Mouse (Mus musculus) spleen, postnatal 4 days (tissue): ENCODE data around the gene Ppm1h.
A peak's percentile ranks its signal among the peaks of the same experiment; 100 is the strongest.

Experiments used
- DNase-seq, 2 experiments: peaks; one replicate each; pipeline ENCODE4 v3.0.0; 2022; ENCODE audit warnings: low spot score in 2 of 2

Ppm1h gene

GRCm38 (mm10) chr10:122979356-122979755 lies 300.8 kb downstream of the Ppm1h start:
- no peak for DNase-seq

GRCm38 (mm10) chr10:122980123-122980522 lies 301.6 kb downstream of the Ppm1h start:
- no peak for DNase-seq

DNA sequence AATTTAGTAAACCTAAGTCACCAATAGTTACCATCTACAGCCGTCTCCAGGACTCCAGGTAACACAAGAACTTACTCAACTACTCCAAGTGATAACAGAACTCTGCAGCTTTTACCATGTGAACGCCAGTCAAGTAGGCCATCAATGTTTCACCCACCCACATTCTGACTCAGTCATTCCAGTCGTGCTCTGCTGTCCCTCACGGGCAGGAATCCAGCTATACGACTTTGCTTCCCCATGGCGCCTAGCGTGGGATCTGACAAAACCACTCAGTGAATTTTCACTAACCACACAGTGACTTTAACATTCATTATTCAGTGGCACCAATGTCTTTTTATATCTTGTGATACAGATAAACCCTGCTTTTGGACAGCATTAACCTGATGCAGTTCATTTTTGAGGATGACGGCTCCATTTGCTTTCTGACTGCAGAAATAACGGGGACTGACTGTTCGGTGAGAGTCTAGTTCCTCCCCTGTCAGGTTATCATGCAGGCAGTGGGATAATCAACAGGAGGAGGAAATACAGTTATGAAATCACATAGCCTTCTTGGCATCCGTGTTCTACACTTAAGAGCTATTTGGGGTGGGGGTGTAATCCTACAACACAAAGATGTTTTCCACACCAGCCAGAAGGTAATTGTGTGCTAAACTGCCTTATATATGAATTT lies 304.5 kb downstream of the Ppm1h start:
- DNase-seq = no peak

DNA sequence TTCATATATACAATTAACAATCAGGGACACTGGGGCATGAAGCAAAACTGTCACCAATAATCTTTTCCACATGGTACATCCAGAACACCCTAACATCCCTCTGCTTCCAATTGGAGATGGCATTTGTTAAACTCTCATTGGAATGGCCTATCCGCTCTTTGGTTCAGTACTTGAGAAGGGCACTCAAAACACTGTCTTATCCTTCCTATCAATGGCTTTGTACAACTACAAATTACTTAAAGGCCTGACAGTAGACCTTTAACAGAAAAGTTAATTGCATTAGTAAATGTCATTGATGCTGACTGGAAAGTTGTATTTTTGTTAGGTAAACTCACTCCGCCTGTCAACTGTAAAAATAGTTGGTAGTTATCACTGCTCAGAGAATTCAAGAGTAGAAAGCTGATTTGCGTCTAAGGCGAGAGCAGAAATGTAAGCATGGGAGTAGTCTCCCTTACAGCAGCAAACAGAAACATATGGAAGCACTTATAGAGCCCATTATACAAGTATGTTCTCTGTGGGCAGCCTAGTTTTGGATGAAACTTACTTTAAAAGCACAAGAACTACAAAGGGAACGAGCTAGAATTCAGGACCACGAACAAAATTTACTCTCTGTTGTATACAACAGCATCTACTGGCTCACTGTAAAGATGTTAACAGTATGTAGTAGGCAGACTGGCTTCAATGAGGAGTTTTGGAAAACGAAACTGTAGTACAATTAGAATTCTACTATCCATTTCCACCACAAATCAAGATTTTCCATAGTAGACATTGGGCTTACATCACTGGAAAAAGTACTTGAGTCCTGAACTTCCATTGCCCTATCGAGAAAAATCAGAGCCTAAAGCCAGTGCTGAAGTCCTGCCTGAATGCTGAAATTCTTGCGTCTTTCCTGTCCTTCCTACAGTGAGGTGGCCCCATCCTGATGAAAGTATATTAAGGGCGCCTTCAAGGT lies 305.3 kb downstream of the Ppm1h start:
- no peak for DNase-seq

DNA sequence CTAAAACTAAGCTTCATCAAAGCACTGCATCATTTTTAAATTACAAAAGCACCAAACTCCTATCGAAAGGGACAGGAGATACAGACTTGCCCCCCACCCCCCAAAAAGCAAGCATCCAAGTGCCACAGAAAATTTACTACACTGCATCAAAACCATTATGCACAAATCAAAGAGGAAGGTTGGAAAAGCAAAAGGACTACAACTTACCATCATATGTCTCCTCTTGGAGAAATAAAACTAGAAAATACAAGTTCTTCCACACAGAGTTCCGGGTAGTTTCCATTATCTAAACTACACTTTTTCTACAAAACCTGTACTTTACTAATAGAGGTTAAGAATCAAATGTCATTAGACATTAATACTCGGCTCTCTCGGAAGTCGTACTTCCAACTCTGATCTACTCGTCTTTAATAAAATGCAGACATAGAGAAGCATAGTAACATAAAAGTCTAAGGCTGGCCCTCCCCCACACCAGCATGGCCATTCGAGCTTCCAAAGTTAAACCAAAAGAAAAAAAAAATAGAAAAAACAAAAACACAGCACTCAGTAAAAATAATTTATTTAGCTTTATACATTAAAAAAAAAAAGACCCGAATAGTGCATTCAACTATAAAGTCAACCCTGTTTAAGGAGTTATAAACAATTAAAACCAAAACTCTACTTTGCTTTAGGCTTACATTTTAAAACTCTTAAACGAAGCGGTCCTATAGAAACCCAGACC lies 306.1 kb downstream of the Ppm1h start:
- no peak for DNase-seq

- DNase-seq = peak; percentile 68 to 85
Observed at GRCm38 (mm10) chr10:122985252-122985514, 306.6 kb downstream of the Ppm1h start.

DNA sequence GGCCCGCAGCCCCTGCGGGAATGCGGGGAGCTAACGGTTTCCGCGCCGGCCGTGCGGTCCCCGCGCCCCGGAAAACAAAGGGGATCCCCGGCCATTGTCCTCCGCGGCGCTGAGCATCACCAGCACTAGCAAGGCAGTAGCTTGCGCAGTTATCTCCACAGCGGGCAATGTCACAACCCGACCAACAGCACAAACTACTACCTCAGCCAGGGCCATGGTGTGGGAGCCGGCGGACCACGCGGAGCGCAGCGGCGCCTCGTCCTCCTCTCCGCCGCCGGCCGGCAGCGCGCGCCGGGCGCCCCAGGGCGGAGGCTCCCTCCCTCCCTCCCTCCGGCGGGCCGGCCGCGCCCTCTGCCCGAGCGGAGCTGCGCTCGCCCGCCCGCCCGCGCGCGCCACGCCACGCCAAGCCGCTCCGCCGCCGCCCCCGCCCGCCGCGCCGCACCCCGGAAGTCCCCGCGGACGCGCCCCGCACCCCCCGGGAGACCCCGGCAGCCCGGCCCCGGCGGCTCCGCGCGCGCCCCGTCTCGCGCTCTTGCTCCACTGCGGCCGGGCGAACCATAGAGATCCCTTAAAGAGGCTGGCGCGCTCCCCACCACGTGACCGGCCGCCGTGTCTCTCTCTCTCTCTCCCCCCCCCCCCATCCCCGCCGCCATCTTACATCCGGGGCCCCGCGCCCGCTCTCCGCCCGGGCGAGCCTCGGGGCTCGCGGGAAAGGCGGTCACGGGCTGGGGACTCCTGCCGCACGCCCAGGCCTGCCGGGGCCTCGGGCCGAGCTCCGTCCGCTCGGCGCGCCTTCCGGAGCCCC lies 307.2 kb downstream of the Ppm1h start:
- DNase-seq = peak; percentile 75 to 90

DNA sequence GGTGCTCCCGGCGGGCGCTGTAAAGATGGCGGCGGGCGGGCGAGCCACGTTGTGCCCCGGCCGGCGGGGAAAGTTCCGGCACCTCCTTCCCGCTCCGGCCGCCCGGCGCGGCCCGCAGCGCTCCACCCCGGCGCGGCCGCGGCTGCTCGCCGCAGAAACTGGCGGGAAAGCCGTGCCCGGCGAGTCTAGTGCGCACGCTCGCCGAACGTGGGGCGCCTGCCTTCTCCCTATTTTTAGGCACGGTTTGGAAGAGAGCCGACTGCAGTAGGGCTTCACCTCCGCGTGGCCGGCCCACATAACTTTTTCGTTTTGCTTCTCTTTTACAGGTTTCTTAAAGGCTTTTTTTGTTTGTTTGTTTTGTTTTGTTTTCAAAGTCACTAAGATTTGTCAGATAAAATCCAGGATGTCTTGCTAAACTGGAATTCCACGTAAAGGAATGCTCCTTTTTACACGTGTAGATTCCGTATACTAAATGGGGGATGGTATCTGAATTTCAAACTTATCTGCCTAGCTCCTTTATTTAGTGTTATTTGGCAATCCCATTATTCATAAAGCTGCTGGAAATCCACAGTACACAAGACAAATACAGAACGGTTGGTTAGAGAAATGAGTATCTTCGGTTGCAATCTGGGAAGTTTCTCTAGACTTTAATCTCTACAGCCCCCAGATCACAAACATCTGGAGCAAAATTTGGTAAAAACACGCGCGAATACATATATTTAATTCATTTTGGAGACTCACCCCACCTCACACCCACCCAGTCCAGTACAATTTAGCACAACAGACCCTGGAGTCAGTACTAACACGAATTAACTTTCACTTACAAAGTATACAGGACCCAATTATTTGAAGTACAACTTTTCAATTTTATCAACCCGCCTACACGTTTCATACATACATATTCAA lies 308.0 kb downstream of the Ppm1h start:
- peak; percentile 82 to 88 for DNase-seq

DNA sequence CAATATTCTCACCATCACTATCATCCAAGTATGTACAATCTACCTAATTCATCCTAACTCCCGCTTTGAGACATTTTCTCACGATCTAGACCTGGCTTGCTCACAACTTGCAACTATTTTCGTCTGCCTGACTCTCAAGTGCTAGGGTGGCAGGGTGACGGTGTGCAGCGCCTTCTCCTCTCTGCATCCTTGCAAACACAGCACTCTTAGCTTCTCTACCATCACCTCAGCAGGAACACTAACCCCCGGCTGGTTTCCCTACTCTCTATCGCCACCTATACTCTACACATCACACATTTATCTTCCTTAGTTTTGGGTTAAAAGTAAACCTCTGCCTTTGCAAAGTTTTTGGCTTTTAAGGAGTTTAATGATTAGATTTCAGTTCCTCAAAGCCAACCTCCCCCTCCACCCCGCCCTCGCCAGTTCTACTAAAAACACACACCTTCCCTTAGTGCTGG lies 309.1 kb downstream of the Ppm1h start:
- peak; percentile 52 to 74 for DNase-seq

GRCm38 (mm10) chr10:122988372-122988771 lies 309.8 kb downstream of the Ppm1h start:
- DNase-seq = no peak

GRCm38 (mm10) chr10:122989916-122990315 lies 311.4 kb downstream of the Ppm1h start:
- no peak for DNase-seq

DNA sequence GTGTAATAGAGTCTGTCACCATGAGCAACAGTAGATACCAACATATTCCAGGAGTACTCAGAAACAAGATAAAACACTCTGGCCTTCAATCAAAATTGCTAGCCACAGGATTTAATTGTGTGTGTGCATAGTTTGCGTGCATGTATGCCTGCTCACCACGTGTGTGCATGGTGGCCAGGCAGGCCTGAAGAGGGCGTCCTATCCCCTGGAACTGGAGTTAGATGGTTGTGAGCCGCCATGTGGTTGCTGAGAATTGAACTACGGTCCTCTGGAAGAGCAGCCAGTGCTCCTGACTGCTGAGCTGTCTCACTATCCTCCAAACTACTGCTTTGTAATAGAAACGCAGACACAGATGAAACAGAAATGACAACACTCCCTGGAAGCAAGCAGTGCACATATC lies 312.0 kb downstream of the Ppm1h start:
- DNase-seq = no peak

DNA sequence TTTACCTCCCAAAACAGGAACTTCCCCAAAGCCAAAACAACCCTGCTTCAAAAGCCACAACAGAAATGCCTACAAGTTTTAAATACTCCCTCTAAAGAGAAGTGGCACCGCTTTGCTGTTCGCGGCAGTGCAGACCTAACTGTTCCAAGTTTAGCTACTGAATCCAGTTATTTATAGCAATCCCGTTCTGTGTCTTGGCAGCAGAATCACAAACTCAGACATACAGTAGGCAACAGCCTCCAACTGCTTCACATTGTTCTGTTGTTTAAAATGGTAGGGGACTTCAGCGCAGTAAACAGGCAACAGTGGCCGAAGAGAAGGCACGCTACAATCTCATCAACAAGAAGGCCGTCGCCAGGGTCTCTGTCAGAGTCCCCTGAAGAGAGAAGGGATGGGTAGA lies 312.5 kb downstream of the Ppm1h start:
- DNase-seq = no peak

DNA sequence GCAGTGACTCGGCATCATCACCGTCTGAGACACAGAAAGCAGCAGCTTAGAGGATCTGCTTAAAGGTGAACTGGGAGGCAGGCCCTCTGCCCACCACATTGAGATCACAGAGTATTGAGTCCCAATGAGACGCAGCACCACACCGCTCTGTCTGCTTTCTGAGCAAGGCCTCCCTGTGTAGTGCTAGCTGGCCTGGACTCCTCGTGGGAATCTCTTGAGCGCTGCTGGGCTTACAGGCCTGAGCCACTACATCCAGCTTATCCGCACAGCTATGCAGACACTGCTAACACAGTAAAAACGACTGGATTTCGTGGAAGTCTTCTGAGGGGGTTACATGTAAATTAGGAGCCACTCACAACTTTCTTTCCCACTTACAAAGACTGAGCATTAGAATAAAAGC lies 313.1 kb downstream of the Ppm1h start:
- DNase-seq = no peak

- no peak for DNase-seq
Observed at GRCm38 (mm10) chr10:122994402-122995107, 316.0 kb downstream of the Ppm1h start.
